Mouse (Mus musculus) midbrain, embryonic 11.5 days (tissue): ENCODE measurements at regions not wholly inside any gene's neighbourhood (a gene's known extent, or its start where the extent isn't known, plus 50 kb on each side); places are given as distances from the start of the nearest gene placed in this dataset.

ENCODE experiments used
- ATAC-seq: fragments of 200-750 bp; cut with Nextera tagmentation; 2 replicates; pipeline ENCODE4 v1.8.0; 2017; ENCODE audit warnings: moderate TSS enrichment, moderate library complexity; ENCODE audit not compliant: low FRiP score
- DNase-seq: peaks from one replicate; pipeline ENCODE4 v3.0.0; 2015; ENCODE audit warnings: low spot score; ENCODE audit errors: missing footprints
- H3K27ac ChIP-seq: fragments of 300-500 bp; sonication (generic); 2 replicates; pipeline ENCODE4 v1.5.1; 2014; ENCODE audit warnings: low read depth, low read length
- H3K27me3 ChIP-seq: fragments of 300-500 bp; sonication (generic); 2 replicates; pipeline ENCODE4 v1.6.1; 2014; ENCODE audit warnings: mild to moderate bottlenecking, low read length, moderate library complexity, mixed read lengths; ENCODE audit not compliant: control insufficient read depth, insufficient read depth
- H3K36me3 ChIP-seq: fragments of 300-500 bp; sonication (generic); 2 replicates; pipeline ENCODE4 v1.6.1; 2014; ENCODE audit warnings: mild to moderate bottlenecking, low read length, moderate library complexity, mixed read lengths; ENCODE audit not compliant: control insufficient read depth, insufficient read depth
- H3K4me1 ChIP-seq: fragments of 300-500 bp; sonication (generic); 2 replicates; pipeline ENCODE4 v1.6.1; 2014; ENCODE audit warnings: low read length; ENCODE audit not compliant: control insufficient read depth, insufficient read depth
- H3K4me2 ChIP-seq: fragments of 300-500 bp; sonication (generic); 2 replicates; pipeline ENCODE4 v1.6.1; 2014; ENCODE audit warnings: mild to moderate bottlenecking, moderate library complexity
- H3K4me3 ChIP-seq: fragments of 300-500 bp; sonication (generic); 2 replicates; pipeline ENCODE4 v1.5.1; 2014; ENCODE audit warnings: low read depth, low read length
- H3K9ac ChIP-seq: fragments of 300-500 bp; sonication (generic); 2 replicates; pipeline ENCODE4 v1.6.1; 2014; ENCODE audit warnings: low read length
- H3K9me3 ChIP-seq: fragments of 300-500 bp; sonication (generic); 2 replicates; pipeline ENCODE4 v1.6.1; 2016; ENCODE audit warnings: low read length; ENCODE audit not compliant: control insufficient read depth
- WGBS: fragments of 180-500 bp; shearing (Covaris S2); extraction: QIAGEN DNeasy Blood & Tissue Kit; methylation state at CpG from one replicate; pipeline ENCODE4 v1.1.7; 2014; 5-methylcytosine and 5-hydroxymethylcytosine counted together

DNA sequence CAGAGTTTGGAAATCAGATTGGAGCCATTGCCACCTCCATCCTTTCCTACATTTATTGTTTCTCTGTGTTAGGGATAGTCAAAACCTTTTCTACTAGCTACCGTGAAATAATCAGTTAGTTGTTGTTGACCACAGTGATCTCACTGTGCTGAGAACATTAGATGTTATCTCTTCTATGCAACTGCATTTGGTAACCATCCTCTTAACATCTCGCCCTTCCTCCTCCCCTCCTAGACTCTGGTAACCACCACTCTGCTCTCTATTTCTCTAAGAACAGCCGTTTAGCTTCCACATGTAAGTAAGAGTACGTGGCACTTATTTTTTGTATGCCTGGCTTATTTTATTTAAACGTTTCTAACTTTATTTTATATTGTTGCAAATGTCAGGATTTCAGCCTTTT lies 139.8 kb upstream of the Egln3 start:
- 84% methylated on average over 5 of the region's 5 CpGs for WGBS
- Histone ChIP-seq H3K27ac (no peak overlapping the region), H3K36me3 (no peaks in the 10 kb centered on the region), H3K9ac (no peak overlapping the region), H3K4me1 (no peaks in the 10 kb centered on the region), H3K4me3 (no peak overlapping the region), H3K9me3 (no peaks in the 10 kb centered on the region), H3K27me3 (no peaks in the 10 kb centered on the region), H3K4me2 (no peak overlapping the region)
- no peak for ATAC-seq
- DNase-seq = no peak

DNA sequence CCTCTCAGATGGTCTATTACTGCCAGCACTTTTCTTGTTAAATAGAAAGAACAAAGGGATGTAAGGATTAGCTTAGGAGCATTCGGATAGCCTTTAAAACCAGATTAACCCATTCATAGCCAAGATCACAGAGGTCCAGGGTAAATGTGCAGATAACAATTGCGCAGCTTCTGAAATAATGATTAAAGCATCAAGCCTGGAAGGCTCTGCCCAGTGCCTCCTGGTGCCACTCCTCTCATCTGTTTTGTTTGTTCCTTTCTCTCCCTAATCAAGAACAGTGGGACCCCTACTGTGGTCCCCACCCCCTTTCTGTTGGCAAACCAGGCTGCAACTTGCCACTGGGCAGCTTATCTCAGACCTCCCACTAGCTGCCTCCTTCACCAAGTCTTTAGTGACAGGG lies 131.8 kb upstream of the Egln3 start:
- no peak overlapping the region for H3K4me3 ChIP-seq
- no peaks in the 10 kb centered on the region for H3K36me3 ChIP-seq
- ATAC-seq (no peak), DNase-seq (no peak)
- H3K9ac ChIP-seq = no peak overlapping the region
- peaks cover 10% of the 10 kb centered on the region for H3K4me1 ChIP-seq
- 0% methylated on average over 2 of the region's 2 CpGs for WGBS
- peak overlapping the region; percentile 40; the same call in 1 of the 2 replicates for H3K27ac ChIP-seq
- H3K4me2 ChIP-seq = no peak overlapping the region
- H3K27me3 ChIP-seq = no peaks in the 10 kb centered on the region
- H3K9me3 ChIP-seq = no peaks in the 10 kb centered on the region

- no peaks in the 10 kb centered on the region for H3K36me3 ChIP-seq
- H3K4me3 ChIP-seq = no peak overlapping the region
- ATAC-seq (peak; percentile 84), DNase-seq (no peak)
- no peaks in the 10 kb centered on the region for H3K27me3 ChIP-seq
- 61% methylated on average over 9 of the region's 9 CpGs for WGBS
- H3K4me2 ChIP-seq = no peak overlapping the region
- H3K9ac ChIP-seq = no peak overlapping the region
- H3K27ac ChIP-seq = 0 out of 2 replicates have a peak overlapping the region, but pooled peaks have one; percentile 40
- H3K9me3 ChIP-seq = no peaks in the 10 kb centered on the region
- peaks cover 10% of the 10 kb centered on the region for H3K4me1 ChIP-seq
Measured at GRCm38 (mm10) chr12:54334491-54335132, 131.0 kb upstream of the Egln3 start.

DNA sequence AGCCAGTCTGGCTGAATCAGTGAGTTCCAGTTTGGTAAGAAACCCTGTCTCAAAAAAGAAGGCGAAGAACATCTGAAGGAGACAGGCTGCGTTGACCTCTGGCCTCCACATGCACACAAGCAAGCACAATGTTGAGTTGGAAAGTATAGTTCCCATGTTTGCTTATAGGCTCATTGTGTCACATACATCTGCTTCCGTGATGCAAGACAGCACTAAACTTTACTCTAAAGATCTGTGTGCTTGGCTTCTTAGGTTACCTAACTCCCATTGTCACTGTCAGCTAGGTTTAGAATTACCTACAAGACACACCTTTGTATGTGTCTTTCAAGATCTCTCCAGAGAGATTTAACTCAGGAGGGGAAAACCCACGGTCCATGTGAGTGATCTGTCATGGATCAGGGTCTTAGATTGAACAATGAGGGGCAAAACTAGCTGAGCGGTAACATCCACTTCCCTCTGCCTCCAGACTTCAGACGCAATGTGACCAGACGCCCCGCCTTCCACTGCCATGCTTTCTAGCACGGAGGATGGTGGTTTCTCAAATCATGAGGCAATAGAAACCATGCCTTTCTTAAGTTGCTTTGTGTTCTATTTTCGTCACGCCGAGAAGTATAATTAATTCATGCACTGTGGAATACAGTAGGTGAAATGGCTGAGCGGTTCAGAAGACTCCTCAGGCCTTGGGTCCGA lies 130.1 kb upstream of the Egln3 start:
- H3K27ac ChIP-seq = no peak overlapping the region
- no peak overlapping the region for H3K4me3 ChIP-seq
- H3K4me2 ChIP-seq = no peak overlapping the region
- no peak overlapping the region for H3K9ac ChIP-seq
- peaks cover 10% of the 10 kb centered on the region for H3K4me1 ChIP-seq
- H3K36me3 ChIP-seq = no peaks in the 10 kb centered on the region
- WGBS = 80% methylated on average over 14 of the region's 14 CpGs
- no peaks in the 10 kb centered on the region for H3K27me3 ChIP-seq
- ATAC-seq = no peak
- DNase-seq = no peak
- no peaks in the 10 kb centered on the region for H3K9me3 ChIP-seq

DNA sequence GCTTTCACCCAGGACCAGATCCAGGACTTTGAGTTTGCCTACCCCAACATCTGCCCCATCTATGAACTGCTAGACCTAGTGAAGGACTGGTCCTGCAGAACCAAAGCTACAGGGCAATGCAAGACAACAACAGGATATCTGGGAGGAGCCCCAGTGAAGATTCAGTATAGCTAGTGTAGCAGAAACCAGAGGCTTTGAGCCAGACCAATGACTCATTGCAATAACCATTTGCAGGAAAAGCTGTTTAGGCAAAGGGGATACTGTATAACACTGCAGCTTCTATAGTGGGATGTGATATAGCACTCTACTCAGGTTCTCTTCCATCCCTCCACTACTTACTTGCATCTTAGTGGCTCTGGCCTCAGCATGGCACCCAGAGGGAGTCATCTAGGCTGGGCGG lies 123.8 kb upstream of the Egln3 start:
- Histone ChIP-seq H3K27me3 (no peaks in the 10 kb centered on the region), H3K9ac (no peak overlapping the region), H3K27ac (no peak overlapping the region), H3K4me2 (no peak overlapping the region), H3K9me3 (no peaks in the 10 kb centered on the region), H3K4me3 (no peak overlapping the region), H3K36me3 (no peaks in the 10 kb centered on the region), H3K4me1 (no peaks in the 10 kb centered on the region)
- ATAC-seq (no peak), DNase-seq (no peak)
- WGBS = 73% methylated on average over 1 of the region's 1 CpGs

GRCm38 (mm10) chr12:54326571-54326970 lies 122.9 kb upstream of the Egln3 start:
- no peaks in the 10 kb centered on the region for H3K9me3 ChIP-seq
- no peak overlapping the region for H3K4me2 ChIP-seq
- H3K9ac ChIP-seq = no peak overlapping the region
- ATAC-seq (no peak), DNase-seq (no peak)
- H3K4me1 ChIP-seq = no peaks in the 10 kb centered on the region
- no peak overlapping the region for H3K4me3 ChIP-seq
- WGBS = 43% methylated on average over 7 of the region's 7 CpGs
- no peaks in the 10 kb centered on the region for H3K36me3 ChIP-seq
- no peak overlapping the region for H3K27ac ChIP-seq
- H3K27me3 ChIP-seq = no peaks in the 10 kb centered on the region

- H3K4me2 ChIP-seq = no peak overlapping the region
- no peak for ATAC-seq
- peaks cover 6% of the 10 kb centered on the region; the same call in 1 of the 2 replicates for H3K4me1 ChIP-seq
- H3K36me3 ChIP-seq = no peaks in the 10 kb centered on the region
- no peak overlapping the region for H3K9ac ChIP-seq
- WGBS = 94% methylated on average over 5 of the region's 5 CpGs
- H3K4me3 ChIP-seq = no peak overlapping the region
- no peak for DNase-seq
- peaks cover 2% of the 10 kb centered on the region; the same call in 1 of the 2 replicates for H3K9me3 ChIP-seq
- H3K27me3 ChIP-seq = peaks cover 2% of the 10 kb centered on the region; the same call in 1 of the 2 replicates
- H3K27ac ChIP-seq = no peak overlapping the region
Measured at GRCm38 (mm10) chr12:54320533-54320932, 116.9 kb upstream of the Egln3 start.

GRCm38 (mm10) chr12:54316980-54317471 lies 113.4 kb upstream of the Egln3 start:
- DNase-seq (peak; percentile 89), ATAC-seq (peak; percentile 56; the same call in 1 of the 2 replicates)
- Histone ChIP-seq H3K27me3 (peaks cover 6% of the 10 kb centered on the region; the same call in 1 of the 2 replicates), H3K4me3 (no peak overlapping the region; the same call in 1 of the 2 replicates), H3K36me3 (no peaks in the 10 kb centered on the region), H3K4me2 (peak overlapping the region; percentile 30), H3K9me3 (peaks cover 2% of the 10 kb centered on the region; the same call in 1 of the 2 replicates), H3K27ac (no peak overlapping the region), H3K4me1 (peaks cover 21% of the 10 kb centered on the region), H3K9ac (0 out of 2 replicates have a peak overlapping the region, but pooled peaks have one; percentile 12)
- 2% methylated on average over 16 of the region's 16 CpGs for WGBS

GRCm38 (mm10) chr12:54316066-54316567 lies 112.5 kb upstream of the Egln3 start:
- no peak for ATAC-seq

More at GRCm38 (mm10) chr12:54316066-54316567, 112.5 kb upstream of the Egln3 start:
- no peak overlapping the region for H3K27ac ChIP-seq
- DNase-seq = peak; percentile 83
- H3K4me1 ChIP-seq = peaks cover 21% of the 10 kb centered on the region
- H3K9ac ChIP-seq = no peak overlapping the region
- peaks cover 6% of the 10 kb centered on the region; the same call in 1 of the 2 replicates for H3K27me3 ChIP-seq
- 47% methylated on average over 15 of the region's 15 CpGs for WGBS
- peaks cover 2% of the 10 kb centered on the region; the same call in 1 of the 2 replicates for H3K9me3 ChIP-seq
- no peak overlapping the region for H3K4me2 ChIP-seq
- no peaks in the 10 kb centered on the region for H3K36me3 ChIP-seq
- no peak overlapping the region for H3K4me3 ChIP-seq
